Mouse (Mus musculus) embryo, embryonic 10.5 days (tissue): ENCODE measurements at regions not wholly inside any gene's neighbourhood (a gene's known extent, or its start where the extent isn't known, plus 50 kb on each side); places are given as distances from the start of the nearest gene placed in this dataset.
"Not testable (repeated sequence)": the region's sequence is repeated elsewhere in the genome, so short reads cannot be mapped to it uniquely, and the experiment has no call there.

Experiments
- DNase-seq: peaks from one replicate; pipeline ENCODE4 v3.0.0-alpha.2; 2015; ENCODE audit warnings: low spot score

GRCm38 (mm10) chr1:17545311-17545710, 600.4 kb downstream of the Crisp4 start:
- no peak for DNase-seq

DNA sequence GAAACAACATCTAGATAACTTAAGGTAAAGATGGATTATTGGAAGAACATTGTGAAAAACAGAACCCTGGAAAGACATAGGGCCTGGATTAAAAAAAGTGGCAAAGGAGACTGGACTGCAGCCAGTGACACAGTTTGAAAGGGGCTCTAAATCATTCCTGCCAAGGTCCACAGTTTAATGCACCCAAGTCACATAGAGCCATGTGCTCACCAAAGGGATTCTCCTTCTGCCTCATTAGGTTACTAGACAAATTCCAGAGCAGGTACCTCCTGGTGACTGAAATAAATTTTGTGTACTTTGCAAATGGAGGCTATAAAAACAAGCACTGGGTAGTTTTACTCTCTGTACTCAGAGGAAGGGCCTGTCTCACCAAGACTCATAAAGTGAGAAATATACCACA, 607.5 kb downstream of the Crisp4 start:
- peak; percentile 1 for DNase-seq

GRCm38 (mm10) chr1:17531291-17531690, 614.4 kb downstream of the Crisp4 start:
- not testable (repeated sequence) for DNase-seq

- DNase-seq = peak; percentile 2
Measured at GRCm38 (mm10) chr1:17520118-17520517, 625.6 kb downstream of the Crisp4 start.

GRCm38 (mm10) chr1:17506125-17507112, 639.3 kb downstream of the Crisp4 start:
- no peak for DNase-seq

DNA sequence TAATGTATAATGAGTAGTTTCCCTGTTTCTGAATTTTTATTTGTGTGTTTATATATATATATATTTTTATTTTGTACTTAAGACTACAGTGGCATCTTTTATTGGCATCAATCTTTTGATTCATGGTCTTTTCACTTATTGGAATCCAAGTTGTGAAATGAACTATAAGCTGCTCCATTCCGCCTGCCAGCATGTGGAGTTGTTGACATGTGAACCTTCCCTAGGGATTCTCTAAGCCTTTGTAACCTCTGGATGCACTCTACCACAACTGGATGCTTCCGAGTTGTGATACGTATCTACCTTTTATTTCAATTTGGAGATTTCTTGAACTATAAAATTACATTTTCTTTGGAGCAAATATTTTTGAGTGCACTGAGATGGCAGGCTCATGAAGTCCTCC, 652.1 kb downstream of the Crisp4 start:
- no peak for DNase-seq

GRCm38 (mm10) chr1:17489854-17490202, 655.9 kb downstream of the Crisp4 start:
- DNase-seq = not testable (repeated sequence)

GRCm38 (mm10) chr1:17489192-17489853, 656.4 kb downstream of the Crisp4 start:
- DNase-seq = not testable (repeated sequence)

DNA sequence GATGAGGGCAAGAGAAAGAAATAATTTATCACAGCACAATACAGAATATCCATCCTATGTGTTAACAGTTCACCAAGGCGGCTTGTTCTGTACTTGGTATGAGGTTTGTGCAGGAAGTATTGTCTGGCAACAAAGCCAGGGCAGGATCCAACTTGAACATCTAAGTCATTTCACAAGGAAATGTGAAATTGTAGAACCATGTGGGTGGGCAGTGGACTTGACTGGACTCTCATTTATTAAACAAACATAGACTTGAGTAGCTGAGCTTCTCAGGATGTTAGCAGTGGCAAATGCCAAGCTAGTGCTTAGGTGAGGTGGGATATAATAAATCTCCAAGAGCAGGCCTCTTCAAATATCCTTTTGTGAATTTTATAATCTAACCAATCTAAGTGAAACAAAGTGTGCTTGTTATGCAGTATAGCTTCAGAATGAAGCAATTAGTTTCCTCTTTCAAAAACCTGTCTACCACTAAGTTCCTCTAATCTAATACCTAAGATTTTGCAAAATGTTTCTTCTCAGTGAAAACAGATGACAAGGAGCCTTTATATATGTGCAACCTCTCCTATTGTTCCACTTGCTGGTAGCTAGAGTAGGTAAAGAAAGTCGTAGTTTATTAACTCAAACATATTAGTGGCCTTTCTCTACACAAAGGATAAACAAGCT, 694.4 kb downstream of the Crisp4 start:
- DNase-seq = peak; percentile 44

- peak; percentile 62 for DNase-seq
Measured at GRCm38 (mm10) chr1:17450715-17451114, 695.0 kb downstream of the Crisp4 start.

DNA sequence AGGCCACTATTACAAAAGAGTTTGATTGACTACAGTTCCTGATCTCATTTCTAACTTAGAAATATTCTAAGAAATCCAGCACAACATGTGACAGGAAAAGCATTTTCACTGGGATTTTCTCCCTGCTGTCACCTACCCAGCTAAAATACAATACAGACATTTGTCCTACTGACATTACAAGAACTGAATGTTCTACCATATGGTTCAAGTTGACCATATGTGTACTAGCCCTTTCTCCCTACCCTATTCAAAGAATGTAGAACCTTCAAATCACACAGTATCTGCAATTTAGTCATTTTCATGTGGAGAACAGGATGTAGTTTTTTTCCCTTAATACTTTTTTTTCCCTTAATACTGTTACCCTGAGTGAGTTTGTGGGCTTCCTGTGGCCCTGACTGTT, 695.4 kb downstream of the Crisp4 start:
- peak; percentile 14 for DNase-seq

GRCm38 (mm10) chr1:17449291-17449690, 696.4 kb downstream of the Crisp4 start:
- DNase-seq = no peak

- not testable (repeated sequence) for DNase-seq
Measured at GRCm38 (mm10) chr1:17434064-17434463, 711.6 kb downstream of the Crisp4 start.

GRCm38 (mm10) chr1:17415958-17416357, 729.7 kb downstream of the Crisp4 start:
- peak; percentile 22 for DNase-seq

GRCm38 (mm10) chr1:17394893-17395292, 750.8 kb downstream of the Crisp4 start:
- DNase-seq = no peak

- DNase-seq = no peak
Measured at GRCm38 (mm10) chr1:17392114-17392819, 753.4 kb downstream of the Crisp4 start.

DNA sequence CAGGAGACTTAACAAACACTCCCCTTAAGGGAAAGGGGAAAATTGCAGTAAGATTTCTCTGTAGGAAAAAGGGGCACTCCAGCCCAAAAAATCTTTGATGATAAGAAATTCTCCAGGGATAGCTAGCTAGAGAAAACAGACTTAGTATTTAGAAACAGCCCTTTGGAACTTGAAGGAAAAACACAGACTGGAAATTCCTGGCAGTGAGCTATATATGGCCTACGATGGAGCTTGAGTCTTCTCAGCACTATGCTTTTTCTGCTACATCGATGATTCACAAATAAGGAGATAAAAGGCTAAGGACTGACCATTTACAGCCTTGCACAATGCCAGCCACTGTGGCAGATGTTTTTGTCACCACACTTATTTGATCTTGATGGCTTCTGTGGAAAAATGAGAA, 768.1 kb downstream of the Crisp4 start:
- DNase-seq = no peak

DNA sequence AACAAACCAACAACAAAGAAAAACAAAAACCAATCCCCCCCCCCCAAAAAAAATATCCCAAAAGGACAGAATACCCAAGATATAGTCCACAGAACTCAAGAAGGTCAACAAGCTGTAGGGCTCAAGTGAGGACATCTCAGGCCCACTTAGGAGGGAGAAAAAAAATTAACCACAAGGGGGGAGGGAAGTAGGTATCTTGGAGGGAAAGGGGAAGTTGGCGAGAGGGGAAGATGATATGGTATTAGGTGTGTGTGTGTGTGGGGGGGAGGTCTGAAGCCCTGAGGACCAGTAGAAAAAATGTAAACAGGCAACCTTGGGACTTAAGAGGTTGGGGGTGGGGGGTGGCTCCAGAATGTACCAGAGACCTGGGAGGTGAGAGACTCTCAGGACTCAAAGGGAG, 797.4 kb downstream of the Crisp4 start:
- no peak for DNase-seq

DNA sequence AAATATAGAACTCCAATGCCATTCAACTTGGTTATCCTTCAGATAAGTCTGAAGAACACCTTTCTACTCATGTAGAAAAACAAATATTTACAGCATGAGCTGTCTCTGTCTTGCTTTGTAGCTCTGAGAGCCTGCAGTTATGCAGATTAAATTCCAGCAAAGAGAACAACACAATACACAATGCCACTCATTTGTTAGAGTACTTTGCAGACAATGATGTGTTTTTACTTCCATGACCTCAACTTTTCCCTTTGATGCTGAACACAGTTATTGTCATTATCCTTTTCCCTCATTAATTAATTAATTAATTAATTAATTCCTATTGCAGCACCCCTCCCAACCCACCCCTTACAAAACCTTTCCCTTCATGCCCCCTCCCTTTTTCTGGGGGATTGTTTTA, 807.9 kb downstream of the Crisp4 start:
- no peak for DNase-seq

DNA sequence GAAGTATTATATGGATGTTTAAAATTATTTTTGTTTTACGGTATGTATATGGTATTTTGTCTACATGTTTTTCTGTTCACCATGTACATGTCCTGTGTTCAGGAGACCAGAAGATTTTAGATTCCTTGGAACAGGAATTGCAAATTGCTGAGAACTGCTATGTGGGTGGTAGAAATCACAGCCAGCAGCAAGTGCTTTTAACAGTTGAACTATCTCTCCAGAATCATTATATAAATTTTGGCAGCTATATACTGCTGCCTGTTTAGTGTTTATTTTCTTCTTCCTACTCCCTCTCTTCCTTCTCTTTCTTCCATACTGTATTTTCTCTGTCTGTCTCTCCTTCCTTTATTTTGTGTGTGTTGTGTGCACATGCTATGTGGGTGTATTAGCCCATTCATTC, 834.3 kb downstream of the Crisp4 start:
- DNase-seq = not testable (repeated sequence)

GRCm38 (mm10) chr1:17309928-17310327, 835.8 kb downstream of the Crisp4 start:
- DNase-seq = not testable (repeated sequence)
